Mouse (Mus musculus) adrenal gland, adult 8-10 months (tissue): ENCODE measurements at regions not wholly inside any gene's neighbourhood (a gene's known extent, or its start where the extent isn't known, plus 50 kb on each side); places are given as distances from the start of the nearest gene placed in this dataset.

Experiments used
- DNase-seq: peaks from one replicate; pipeline ENCODE4 v3.0.0; 2022

GRCm38 (mm10) chr7:129049726-129050125 is 207.1 kb upstream of the Plpp4 start:
- DNase-seq: no peak

GRCm38 (mm10) chr7:129050675-129051074 is 206.2 kb upstream of the Plpp4 start:
- no peak for DNase-seq

- no peak for DNase-seq
Observed at GRCm38 (mm10) chr7:129066891-129067290, 189.9 kb upstream of the Plpp4 start.

- DNase-seq: no peak
Observed at GRCm38 (mm10) chr7:129068137-129068536, 188.7 kb upstream of the Plpp4 start.

- DNase-seq: no peak
Observed at GRCm38 (mm10) chr7:129079786-129080185, 177.0 kb upstream of the Plpp4 start.

- no peak for DNase-seq
Observed at GRCm38 (mm10) chr7:129091441-129091840, 165.4 kb upstream of the Plpp4 start.

- no peak for DNase-seq
Observed at GRCm38 (mm10) chr7:129096374-129097069, 160.3 kb upstream of the Plpp4 start.

GRCm38 (mm10) chr7:129102437-129102836 is 154.4 kb upstream of the Plpp4 start:
- no peak for DNase-seq

- DNase-seq: no peak
Observed at GRCm38 (mm10) chr7:129134176-129134575, 122.7 kb upstream of the Plpp4 start.

GRCm38 (mm10) chr7:129134661-129135215 is 122.1 kb upstream of the Plpp4 start:
- DNase-seq: no peak

GRCm38 (mm10) chr7:129137303-129137990 is 119.4 kb upstream of the Plpp4 start:
- no peak for DNase-seq

- DNase-seq: no peak
Observed at GRCm38 (mm10) chr7:129141942-129142598, 114.8 kb upstream of the Plpp4 start.

- no peak for DNase-seq
Observed at GRCm38 (mm10) chr7:129142599-129142949, 114.3 kb upstream of the Plpp4 start.

GRCm38 (mm10) chr7:129155577-129155976 is 101.3 kb upstream of the Plpp4 start:
- no peak for DNase-seq

- DNase-seq: no peak
Observed at GRCm38 (mm10) chr7:129169971-129170370, 86.9 kb upstream of the Plpp4 start.

GRCm38 (mm10) chr7:129190933-129191332 is 65.9 kb upstream of the Plpp4 start:
- no peak for DNase-seq

- DNase-seq: no peak
Observed at GRCm38 (mm10) chr7:129207029-129207428, 49.8 kb upstream of the Plpp4 start.
